In the genomic region with DNA sequence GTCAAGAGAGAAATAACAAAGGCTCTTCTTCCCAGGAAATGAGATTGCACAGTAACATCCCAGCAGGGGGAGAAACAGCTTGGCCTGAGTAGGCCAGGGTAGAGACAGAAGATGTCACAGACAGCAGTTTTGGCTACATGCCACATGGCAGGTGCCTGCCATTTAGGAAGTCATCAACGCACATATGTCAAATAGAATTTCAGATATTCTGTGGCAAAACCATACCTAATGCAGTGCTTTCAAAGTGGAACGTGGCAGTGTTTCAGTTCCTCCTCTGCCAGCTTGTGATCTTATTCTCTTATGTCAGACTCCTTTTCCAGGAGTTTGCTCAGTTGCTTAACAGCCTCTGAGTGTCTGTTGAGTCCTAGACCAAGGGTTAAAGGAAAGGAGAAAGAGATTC, we compare ENCODE assay signal across 27 mouse cellular contexts. TPM values are rescaled to one million over a fixed set of nuclear protein-coding genes. Genes with fewer than 3 reads are reported as not detected.
A peak's percentile ranks its signal among the peaks of the same experiment; 100 is the strongest.
DNase-seq lines count a peak whose midpoint lies in the region; ATAC-seq and TF ChIP-seq lines count a peak whose summit lies in the region.
"Had no signal": no experiment of that assay in that cellular context is flagged by ENCODE, and none has a peak within 500 bp of the region (broad histone marks: within the 10 kb centered on the region; RNA-seq: fewer than 3 reads in every experiment).

No protein-coding gene starts in this region.

- H3K4me2 ChIP-seq in midbrain, postnatal 0 days (ENCODE audit: low read depth, low read length, poor library complexity, severe bottlenecking), result no peak overlapping the region
- H3K4me2 ChIP-seq: embryonic facial prominence, embryonic 12.5 days; forebrain, embryonic 12.5 days; heart, embryonic 12.5 days; kidney, embryonic 15.5 days; limb, embryonic 13.5 days; liver, embryonic 12.5 days; midbrain, embryonic 12.5 days had no signal

- H3K4me3 ChIP-seq in midbrain, postnatal 0 days (ENCODE audit: low read depth, low read length), result no peak overlapping the region
- no peak overlapping the region for H3K4me3 ChIP-seq in midbrain, embryonic 10.5 days
- no peak overlapping the region for H3K4me3 ChIP-seq in gastrocnemius, adult 2 months
- H3K4me3 ChIP-seq: embryonic facial prominence, embryonic 12.5 days; forebrain, embryonic 12.5 days; heart, embryonic 12.5 days; hindbrain, embryonic 10.5 days; kidney, embryonic 15.5 days; limb, embryonic 13.5 days; liver, embryonic 12.5 days; midbrain, embryonic 12.5 days had no signal

- ATAC-seq in midbrain, postnatal 0 days (ENCODE audit: low FRiP score), result no peak
- ATAC-seq in common myeloid progenitor, adult 5-6 weeks (replicated peaks; ENCODE audit: low read depth, poor library complexity, severe bottlenecking), result peak; percentile 39
- ATAC-seq: liver, embryonic 12.5 days; Patski had no signal

- no peak overlapping the region for H3K9ac ChIP-seq in midbrain, postnatal 0 days (replicated peaks; ENCODE audit: low read length, poor library complexity, severe bottlenecking)
- H3K9ac ChIP-seq: embryonic facial prominence, embryonic 12.5 days; forebrain, embryonic 12.5 days; heart, embryonic 12.5 days; kidney, embryonic 15.5 days; limb, embryonic 13.5 days; liver, embryonic 12.5 days; midbrain, embryonic 12.5 days had no signal

- no peak for TF ChIP-seq CTCF in midbrain, postnatal 0 days (IDR thresholded peaks at IDR 0.05)
- TF ChIP-seq CTCF in gastrocnemius, adult 2 months (IDR thresholded peaks at IDR 0.05), result no peak

- intact Hi-C loops in gastrocnemius, adult 2 months (cut with DNase I), result no loop called here

- 0 out of 2 replicates have a peak, but pooled peaks cover 2% of the 10 kb centered on the region for H3K4me1 ChIP-seq in midbrain, postnatal 0 days (ENCODE audit: insufficient read depth, low read length)
- peaks cover 16% of the 10 kb centered on the region for H3K4me1 ChIP-seq in midbrain, embryonic 10.5 days
- H3K4me1 ChIP-seq: embryonic facial prominence, embryonic 12.5 days; kidney, embryonic 15.5 days; limb, embryonic 13.5 days; liver, embryonic 12.5 days had no signal

- H3K27ac ChIP-seq in midbrain, postnatal 0 days (ENCODE audit: low read depth, low read length), result no peak overlapping the region
- H3K27ac ChIP-seq in midbrain, embryonic 10.5 days (replicated peaks), result no peak overlapping the region
- no peak overlapping the region for H3K27ac ChIP-seq in gastrocnemius, adult 2 months
- H3K27ac ChIP-seq: embryonic facial prominence, embryonic 12.5 days; forebrain, embryonic 12.5 days; hindbrain, embryonic 10.5 days; kidney, embryonic 15.5 days; limb, embryonic 13.5 days; liver, embryonic 12.5 days; midbrain, embryonic 12.5 days had no signal

- H3K27me3 ChIP-seq in midbrain, postnatal 0 days (ENCODE audit: insufficient read depth, low read length), result no peaks in the 10 kb centered on the region
- no peaks in the 10 kb centered on the region for H3K27me3 ChIP-seq in midbrain, embryonic 10.5 days (ENCODE audit: low read depth, poor library complexity, severe bottlenecking)
- no peaks in the 10 kb centered on the region for H3K27me3 ChIP-seq in splenic B cell, adult 2 months (ENCODE audit: control insufficient read depth, insufficient read depth, low read length, poor library complexity, severe bottlenecking)
- H3K27me3 ChIP-seq: embryonic facial prominence, embryonic 12.5 days; forebrain, embryonic 12.5 days; Patski had no signal

- peak; percentile 58 to 65 for DNase-seq in cerebellum, postnatal 14 days
- no peak for DNase-seq in cerebellum, adult 11 months
- peak; percentile 45 for DNase-seq in midbrain, postnatal 0 days (ENCODE audit: low spot score)
- no peak for DNase-seq in midbrain, embryonic 10.5 days (ENCODE audit: low spot score)
- peak; percentile 71 for DNase-seq in splenic B cell, adult 2 months (ENCODE audit: low read depth, low spot score)
- no peak for DNase-seq in gastrocnemius, adult 2 months
- DNase-seq in gastrocnemius, postnatal 10 days, result no peak
- DNase-seq: heart, postnatal 10 days; kidney, adult 11 months; kidney, postnatal 36 days; layer of hippocampus, postnatal 36 days; lung, adult 18-20 months; lung, postnatal 14 days; right cerebral cortex, postnatal 14 days; thymus, adult 18-20 months; thymus, postnatal 4 days had no signal

- no peaks in the 10 kb centered on the region for H3K36me3 ChIP-seq in midbrain, postnatal 0 days (ENCODE audit: insufficient read depth, low read length)
- H3K36me3 ChIP-seq in midbrain, embryonic 10.5 days, result no peaks in the 10 kb centered on the region
- H3K36me3 ChIP-seq in splenic B cell, adult 2 months (ENCODE audit: control insufficient read depth, insufficient read depth, low read length, poor library complexity, severe bottlenecking), result no peaks in the 10 kb centered on the region
- H3K36me3 ChIP-seq: embryonic facial prominence, embryonic 12.5 days; forebrain, embryonic 12.5 days; G1E; heart, embryonic 12.5 days; hindbrain, embryonic 10.5 days; kidney, embryonic 15.5 days; limb, embryonic 13.5 days; liver, embryonic 12.5 days; midbrain, embryonic 12.5 days had no signal

- no peaks in the 10 kb centered on the region for H3K9me3 ChIP-seq in midbrain, postnatal 0 days (ENCODE audit: low read length)
- H3K9me3 ChIP-seq in midbrain, embryonic 10.5 days (replicated peaks), result no peaks in the 10 kb centered on the region
- H3K9me3 ChIP-seq: embryonic facial prominence, embryonic 12.5 days; forebrain, embryonic 12.5 days; heart, embryonic 12.5 days; hindbrain, embryonic 10.5 days; kidney, embryonic 15.5 days; limb, embryonic 13.5 days; liver, embryonic 12.5 days; midbrain, embryonic 12.5 days had no signal

- WGBS in midbrain, postnatal 0 days, result 72% methylated on average over 2 of the region's 2 CpGs
- WGBS in midbrain, embryonic 10.5 days, result 92% methylated on average over 2 of the region's 2 CpGs

RNA-seq across cellular contexts. Expression of gene Slc37a1, which starts 0.7 kb away (rescaled TPM):
- total RNA-seq in midbrain, postnatal 0 days (2014; rRNA removed), result 11.0 and 12.7 TPM in 2 replicates
- 6.9 and 7.6 TPM in 2 replicates for polyA plus RNA-seq in midbrain, postnatal 0 days (2015; fragmentation: Nextera tagmentation; extraction: Ambion mirVana)
- polyA plus RNA-seq in midbrain, embryonic 10.5 days (2016; fragmentation: Nextera tagmentation; extraction: Ambion mirVana), result 6.4 and 6.9 TPM in 2 replicates
- total RNA-seq in common myeloid progenitor, adult 5-6 weeks (2017), result 9.4 and 10.7 TPM in 2 replicates
- total RNA-seq in gastrocnemius, adult 2 months (2021), result 1 to 10 TPM; 3.0 to 4.2 TPM
- total RNA-seq in gastrocnemius, postnatal 10 days (2021), result 1 to 10 TPM; 2.4 to 2.6 TPM
- polyA plus RNA-seq: G1E had no signal

RNA-seq across cellular contexts. Expression of gene Rsph1, which starts 8.7 kb away (rescaled TPM):
- total RNA-seq in midbrain, postnatal 0 days (2014; rRNA removed), result 2.8 and 3.5 TPM in 2 replicates
- 6.0 and 8.5 TPM in 2 replicates for polyA plus RNA-seq in midbrain, postnatal 0 days (2015; fragmentation: Nextera tagmentation; extraction: Ambion mirVana)
- 1.7 and 2.5 TPM in 2 replicates for polyA plus RNA-seq in midbrain, embryonic 10.5 days (2016; fragmentation: Nextera tagmentation; extraction: Ambion mirVana)
- not detected in 2 replicates for total RNA-seq in common myeloid progenitor, adult 5-6 weeks (2017)
- total RNA-seq in gastrocnemius, adult 2 months (2021), result 10 to 100 TPM in 1 of 2 experiments, 1 to 10 TPM in 1; 4.7 to 17.5 TPM
- 1 to 10 TPM; 8.5 to 9.1 TPM for total RNA-seq in gastrocnemius, postnatal 10 days (2021)
- total RNA-seq: G1E had no signal
- polyA plus RNA-seq: G1E had no signal

Comparison
In these comparisons a context has a peak if more than half of its experiments do, and no peak if none do; other contexts are left out.
1. DNase-seq: peak in cerebellum, postnatal 14 days (2 of 2), midbrain, postnatal 0 days (single experiment) and splenic B cell, adult 2 months (single experiment); none in cerebellum, adult 11 months (single experiment), midbrain, embryonic 10.5 days (single experiment), gastrocnemius, adult 2 months (single experiment) and gastrocnemius, postnatal 10 days (single experiment).